Mouse (Mus musculus) brain, embryonic 14.5 days (tissue): ENCODE measurements around the gene Vmn1r236. TPM values are rescaled to one million over a fixed set of nuclear protein-coding genes. Genes with fewer than 3 reads are reported as not detected.
A peak's percentile ranks its signal among the peaks of the same experiment; 100 is the strongest.

Experiments
- DNase-seq: peaks from one replicate; pipeline ENCODE4 v3.0.0-alpha.2; 2011; ENCODE audit warnings: low read depth
- CTCF ChIP-seq: fragments of 200-500 bp; IDR thresholded peaks from 2 replicates; pipeline ENCODE4 v1.5.1; 2012; ENCODE audit warnings: inconsistent platforms, mild to moderate bottlenecking, moderate library complexity, borderline replicate concordance; ENCODE audit not compliant: insufficient read depth, insufficient read length; ENCODE audit errors: extremely low read depth
- POLR2A ChIP-seq: fragments of 200-500 bp; IDR thresholded peaks from 2 replicates; pipeline ENCODE4 v1.6.1; 2012; ENCODE audit warnings: mild to moderate bottlenecking, inconsistent platforms, borderline replicate concordance; ENCODE audit not compliant: poor library complexity, insufficient read depth, insufficient read length, severe bottlenecking; ENCODE audit errors: extremely low read depth
- polyA plus RNA-seq: library from polyadenylated mRNA; depleted of rRNA; stranded (reverse); fragments of >200 nt; gene quantifications from 2 replicates; pipeline ENCODE4 v1.2.3, GENCODE M21; 2012; rRNA removed

Vmn1r236 gene
- not detected in 2 replicates for polyA plus RNA-seq

DNA sequence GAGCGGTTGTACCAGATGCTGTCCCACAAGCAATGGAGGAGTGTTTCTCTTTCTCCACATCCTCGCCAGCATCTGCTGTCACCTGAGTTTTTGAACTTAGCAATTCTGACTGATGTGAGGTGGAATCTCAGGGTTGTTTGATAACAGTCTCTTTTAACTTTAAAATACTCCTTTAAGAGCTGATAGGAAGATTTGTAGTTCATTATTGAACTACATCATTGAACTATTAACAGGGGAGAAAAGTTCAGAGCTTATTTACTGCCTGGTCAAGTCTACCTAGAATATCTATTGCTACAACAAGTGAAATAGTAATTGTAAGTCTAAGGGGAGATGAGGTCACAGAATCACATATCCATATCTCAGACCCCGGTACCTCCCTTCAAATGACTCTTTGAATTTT, at the start of gene Vmn1r236:
TSS of gene Vmn1r236 (plus strand) at position 301 of the 400 bp plus-strand sequence.
- TF ChIP-seq POLR2A: no peak
- TF ChIP-seq CTCF: no peak
- DNase-seq: no peak

DNA sequence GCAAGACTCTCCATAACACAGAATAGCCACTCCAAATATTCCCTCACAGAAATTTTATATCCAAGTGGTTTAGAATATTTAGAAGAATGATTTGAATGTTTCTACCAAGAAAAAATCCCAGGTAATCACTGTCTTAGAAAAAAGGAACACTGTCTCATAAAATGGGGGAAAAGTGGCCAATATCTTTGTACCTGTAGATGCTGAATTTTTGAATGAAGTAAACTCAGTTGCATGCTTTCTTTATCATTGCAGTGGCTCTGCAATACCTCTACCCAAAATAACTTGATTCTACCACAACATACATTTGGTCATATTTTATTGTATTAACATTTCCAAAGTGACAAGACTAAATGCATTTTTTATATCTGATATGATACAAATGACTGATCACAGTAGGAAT, 26.6 kb upstream of the Vmn1r236 start, which contains the start of gene Vmn1r235:
TSS of gene Vmn1r235 (plus strand) at position 301 of the 400 bp plus-strand sequence.
- no peak for DNase-seq
- TF ChIP-seq POLR2A (no peak), CTCF (no peak)

DNA sequence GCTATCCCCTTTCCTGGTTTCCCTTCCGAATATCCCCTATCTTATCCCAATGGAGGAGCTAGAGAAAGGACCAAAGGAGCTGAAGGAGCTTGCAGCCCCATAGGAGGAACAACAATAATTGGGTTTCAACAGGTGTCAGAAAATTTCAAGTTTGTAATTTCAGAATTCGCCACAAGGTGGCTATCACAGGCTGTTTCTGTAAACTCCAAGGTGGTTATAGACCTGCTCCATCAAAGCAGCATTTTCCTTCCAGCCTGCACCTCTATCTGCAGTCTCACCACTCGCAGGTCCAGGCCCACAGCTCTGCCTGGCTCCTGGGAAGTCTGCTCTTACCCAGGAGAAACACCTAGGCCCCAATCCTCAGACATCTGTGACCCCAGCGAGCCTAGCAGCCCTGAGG, 10.6 kb upstream of the Vmn1r236 start:
- TF ChIP-seq POLR2A: no peak
- TF ChIP-seq CTCF: peak; percentile 35; the same call in 1 of the 2 replicates
- peak; percentile 47 for DNase-seq

DNA sequence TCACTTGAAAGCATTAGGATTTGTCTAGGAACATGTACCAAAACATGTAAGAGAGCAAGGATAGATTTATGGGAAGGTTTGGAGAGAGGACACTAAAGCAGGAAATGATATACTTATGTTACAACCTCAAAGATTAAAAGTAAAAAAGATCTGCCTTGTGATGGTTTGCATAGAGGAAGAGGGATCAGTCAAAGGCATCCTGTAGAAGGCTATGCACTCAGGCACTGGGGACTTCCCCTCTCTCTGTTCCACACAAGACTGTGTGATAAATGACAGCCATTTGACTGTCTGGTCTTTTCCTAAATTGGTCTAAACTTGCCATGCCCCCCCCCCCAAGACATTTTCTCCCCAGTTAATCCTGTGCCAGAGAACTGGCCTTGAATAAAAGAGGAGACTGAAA, 1.7 kb downstream of the Vmn1r236 start:
- no peak for TF ChIP-seq POLR2A
- no peak for TF ChIP-seq CTCF
- DNase-seq: no peak

DNA sequence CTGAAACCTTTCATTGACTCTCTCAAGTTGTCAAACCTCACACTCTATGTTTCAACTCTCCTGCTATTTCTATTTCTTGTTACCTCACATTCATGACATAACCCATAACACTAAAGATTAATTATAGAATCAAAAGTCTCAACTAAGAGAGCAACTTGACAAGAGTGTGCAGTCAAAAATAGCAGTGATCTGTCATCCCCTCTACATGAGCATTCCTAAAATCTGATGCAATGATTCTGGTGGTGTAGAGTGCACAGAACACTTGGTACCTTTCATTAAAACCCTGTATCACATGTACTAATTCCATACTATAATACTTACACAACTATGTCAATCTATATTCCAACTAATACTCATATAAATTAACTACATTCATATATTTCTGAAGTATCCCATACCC, 7.0 kb downstream of the Vmn1r236 start:
- no peak for DNase-seq
- no peak for TF ChIP-seq CTCF
- TF ChIP-seq POLR2A: no peak

DNA sequence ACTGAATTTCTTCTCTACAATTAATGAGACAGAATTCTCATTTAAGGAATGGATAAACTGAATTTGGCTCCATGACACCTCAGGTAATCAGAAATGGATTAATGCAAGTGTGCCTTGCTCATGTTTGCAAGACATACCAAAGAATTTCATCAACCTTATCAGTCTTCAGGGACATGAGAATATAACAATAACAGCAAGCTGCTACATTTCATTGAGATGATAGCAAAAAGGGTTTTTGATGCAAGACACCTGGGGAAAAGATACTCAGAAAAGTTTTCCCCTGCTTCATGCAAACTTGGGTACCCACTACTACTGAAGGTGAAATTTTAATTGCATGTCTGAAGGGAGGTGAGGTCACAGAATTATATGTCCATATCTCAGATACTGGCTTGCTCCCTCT, 28.8 kb downstream of the Vmn1r236 start, which contains the start of gene Vmn1r237:
TSS of gene Vmn1r237 (plus strand) at position 301 of the 400 bp plus-strand sequence.
- TF ChIP-seq POLR2A (no peak), CTCF (no peak)
- no peak for DNase-seq

Other genes with a start within 250 kb of the Vmn1r236 start
- not detected in 2 replicates for gene Vmn1r234, start 56.9 kb upstream of the Vmn1r236 start, polyA plus RNA-seq
- not detected in 2 replicates for gene Vmn1r235, start 26.5 kb upstream of the Vmn1r236 start, polyA plus RNA-seq
- gene Vmn1r237, start 28.9 kb downstream of the Vmn1r236 start, polyA plus RNA-seq: not detected in 2 replicates
- 2.3 and 2.4 TPM in 2 replicates for gene Zfp677, start 100.8 kb downstream of the Vmn1r236 start, polyA plus RNA-seq
- gene Zfp54, start 140.3 kb downstream of the Vmn1r236 start, polyA plus RNA-seq: 2.3 TPM in 2 replicates
- 5.3 and 6.1 TPM in 2 replicates for gene Zfp51, start 167.4 kb downstream of the Vmn1r236 start, polyA plus RNA-seq
- gene Zfp53, start 206.1 kb downstream of the Vmn1r236 start, polyA plus RNA-seq: 3.6 and 4.1 TPM in 2 replicates